Mouse (Mus musculus) embryo, embryonic 11 days (tissue): ENCODE results near the gene Ryr1.
A peak's percentile ranks its signal among the peaks of the same experiment; 100 is the strongest.
"Not testable (repeated sequence)": the region's sequence is repeated elsewhere in the genome, so short reads cannot be mapped to it uniquely, and the experiment has no call there.

Experiments used
- DNase-seq: peaks from one replicate; pipeline ENCODE4 v3.0.0-alpha.2; 2015

The Ryr1 gene

GRCm38 (mm10) chr7:29075208-29075607 lies 49.8 kb downstream of the Ryr1 start:
- DNase-seq = no peak

DNA sequence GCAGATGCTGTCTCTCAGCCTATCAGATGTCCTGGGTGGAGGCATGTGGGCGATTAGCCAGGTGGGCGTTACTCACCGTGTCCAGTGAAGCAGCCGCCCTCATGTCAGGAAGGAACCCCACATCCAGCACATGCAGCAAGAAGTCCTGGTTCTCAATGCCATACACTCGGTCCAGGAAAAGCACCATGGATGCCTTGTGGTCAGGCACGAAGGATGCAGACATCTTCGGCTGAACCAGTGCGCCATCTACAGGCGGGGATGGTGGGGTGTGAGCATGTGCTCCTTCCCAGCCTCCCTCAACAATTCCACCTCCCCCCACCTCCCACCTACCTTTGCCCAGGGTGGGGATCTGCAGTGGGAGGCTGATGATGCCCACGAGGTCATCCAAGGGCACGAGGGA lies 52.3 kb downstream of the Ryr1 start:
- DNase-seq = peak; percentile 53

DNA sequence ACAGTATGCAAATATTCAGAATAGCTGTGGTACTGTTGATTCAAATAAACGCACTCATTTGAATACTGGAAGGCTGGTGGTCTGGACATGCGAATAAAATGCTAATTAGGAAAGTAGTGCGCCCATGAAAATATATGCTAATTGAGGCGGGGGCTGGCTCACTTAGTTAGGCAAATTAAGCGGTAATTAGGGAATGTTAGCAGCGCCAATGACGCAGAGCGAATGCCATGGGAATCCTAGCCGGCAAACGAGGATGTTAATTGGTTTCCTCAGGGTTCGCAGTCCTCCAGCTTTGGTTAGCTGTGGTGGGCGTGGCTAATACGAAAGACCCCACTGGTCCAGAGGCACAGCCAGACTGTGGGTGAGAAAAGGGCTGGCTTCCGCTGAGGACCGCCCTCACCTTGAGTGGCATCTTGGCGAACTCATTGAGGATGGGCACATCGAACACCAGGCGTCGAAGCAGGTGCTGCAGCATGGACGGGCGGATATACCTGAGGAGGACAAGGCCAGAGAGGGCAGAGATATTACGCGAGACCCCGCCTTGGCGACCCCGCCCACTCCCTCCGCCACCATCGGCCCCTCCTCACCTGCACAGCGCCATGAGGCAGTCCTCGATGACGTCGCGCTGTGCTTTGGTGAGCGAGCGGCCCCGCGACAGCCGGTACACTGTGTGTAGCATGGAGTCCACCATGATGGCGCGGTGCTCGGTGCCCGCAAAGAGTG lies 53.6 kb downstream of the Ryr1 start:
- DNase-seq = peak; percentile 75

DNA sequence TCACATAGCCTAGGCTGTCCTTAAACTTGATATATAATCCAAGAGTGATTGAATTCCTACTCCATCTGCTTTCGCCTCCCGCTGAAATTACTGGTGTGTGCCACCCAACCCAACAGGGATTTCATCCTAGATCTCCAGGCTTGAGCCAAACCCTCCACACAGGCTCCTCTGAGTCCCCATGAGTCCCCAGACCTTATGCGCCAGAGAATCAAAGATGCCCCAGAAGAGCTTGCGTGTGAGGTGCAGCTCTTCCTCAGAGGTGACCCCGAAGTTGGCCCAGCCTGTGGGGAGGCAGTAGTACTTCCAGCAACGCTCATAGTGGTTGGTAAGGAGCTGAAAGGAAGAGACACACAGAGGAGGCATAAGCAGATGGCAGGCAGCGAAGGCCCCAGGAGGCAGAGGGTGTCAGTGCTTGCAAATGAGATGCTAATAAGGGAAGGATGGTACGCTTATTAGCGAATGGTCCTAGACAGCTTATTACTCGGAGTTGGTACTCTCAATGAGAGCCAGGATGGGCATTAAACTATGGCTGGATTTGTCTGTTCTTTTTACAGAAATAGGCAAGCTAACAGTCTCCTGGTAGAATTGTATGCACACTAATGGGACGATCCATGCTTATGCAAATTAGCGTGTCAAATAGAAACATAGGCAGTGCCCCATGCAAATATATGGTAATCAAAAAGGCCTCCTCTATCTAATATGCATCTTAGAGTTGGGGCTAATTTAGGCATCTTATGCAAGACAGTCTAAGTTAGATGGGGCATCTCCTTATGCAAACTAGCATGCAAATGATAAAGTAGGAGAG lies 54.4 kb downstream of the Ryr1 start:
- no peak for DNase-seq

GRCm38 (mm10) chr7:29067758-29068157 lies 57.2 kb downstream of the Ryr1 start:
- peak; percentile 47 for DNase-seq

DNA sequence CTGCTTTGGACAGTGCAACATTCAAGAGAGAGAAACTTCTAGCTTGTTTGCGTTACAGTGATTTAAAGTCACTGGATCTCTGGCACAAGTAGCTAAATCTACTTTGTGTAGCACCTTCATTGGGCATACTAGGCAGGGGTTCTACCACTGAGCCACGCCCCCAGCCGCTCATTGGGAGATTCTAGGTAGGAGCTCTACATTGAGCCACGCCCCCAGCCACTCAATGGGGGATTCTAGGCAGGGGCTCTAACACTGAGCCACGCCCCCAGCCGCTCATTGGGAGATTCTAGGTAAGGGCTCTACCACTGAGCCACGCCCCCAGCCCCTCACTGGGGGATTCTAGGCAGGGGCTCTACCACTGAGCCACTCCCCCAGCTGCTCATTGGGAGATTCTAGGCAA lies 61.5 kb downstream of the Ryr1 start:
- DNase-seq = not testable (repeated sequence)

DNA sequence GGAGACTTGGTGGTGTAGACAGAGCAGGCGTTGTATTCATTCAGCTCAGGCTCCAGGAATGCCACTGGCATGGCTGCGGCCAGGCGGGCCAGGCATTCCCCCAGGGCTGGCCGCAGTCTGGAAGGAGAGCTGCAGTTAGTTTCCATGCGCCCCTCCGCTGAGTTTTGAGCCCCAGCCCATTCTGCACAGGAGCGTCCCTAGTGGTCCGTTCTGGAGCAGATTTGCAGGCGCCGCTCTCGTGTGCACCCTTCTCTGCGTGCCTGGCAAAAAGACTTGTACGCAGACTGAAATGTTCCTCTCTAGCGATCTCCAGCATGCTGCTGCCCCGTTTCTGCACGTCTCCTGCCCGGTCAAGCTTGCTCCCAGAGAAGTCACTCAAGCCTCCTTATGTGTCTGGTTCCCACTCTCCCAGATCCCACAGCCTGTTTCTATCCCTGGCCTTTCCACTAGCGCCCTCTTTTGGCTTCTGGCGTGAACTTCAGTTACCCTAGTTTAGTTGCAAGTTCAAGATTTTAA lies 63.4 kb downstream of the Ryr1 start:
- DNase-seq = peak; percentile 71

- DNase-seq = no peak
Observed at GRCm38 (mm10) chr7:29059445-29059844, 65.5 kb downstream of the Ryr1 start.

- DNase-seq = no peak
Observed at GRCm38 (mm10) chr7:29052821-29053220, 72.2 kb downstream of the Ryr1 start.

DNA sequence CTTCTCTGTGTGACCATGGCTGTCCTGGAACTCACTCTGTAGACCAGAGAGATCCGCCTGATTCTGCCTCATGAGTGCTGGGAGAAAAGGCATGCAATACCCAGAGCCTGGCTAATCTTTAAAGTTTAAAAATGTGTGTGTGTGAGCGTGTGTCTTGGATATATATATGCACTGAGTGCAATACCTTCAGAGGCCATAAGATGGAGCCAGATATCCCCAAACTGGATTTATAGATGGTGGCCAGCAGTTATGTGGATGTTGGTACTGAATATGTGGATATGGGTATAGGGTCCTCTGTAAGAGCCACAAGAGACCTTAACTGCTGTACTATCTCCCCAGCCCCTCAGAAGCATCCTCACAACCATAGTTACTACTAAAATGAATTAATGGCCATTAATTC lies 74.2 kb downstream of the Ryr1 start:
- peak; percentile 63 for DNase-seq

- DNase-seq = no peak
Observed at GRCm38 (mm10) chr7:29048615-29049014, 76.4 kb downstream of the Ryr1 start.

- no peak for DNase-seq
Observed at GRCm38 (mm10) chr7:29048070-29048469, 76.9 kb downstream of the Ryr1 start.

GRCm38 (mm10) chr7:29046533-29046932 lies 78.4 kb downstream of the Ryr1 start:
- DNase-seq = no peak

GRCm38 (mm10) chr7:29044302-29044701 lies 80.7 kb downstream of the Ryr1 start:
- peak; percentile 34 for DNase-seq

DNA sequence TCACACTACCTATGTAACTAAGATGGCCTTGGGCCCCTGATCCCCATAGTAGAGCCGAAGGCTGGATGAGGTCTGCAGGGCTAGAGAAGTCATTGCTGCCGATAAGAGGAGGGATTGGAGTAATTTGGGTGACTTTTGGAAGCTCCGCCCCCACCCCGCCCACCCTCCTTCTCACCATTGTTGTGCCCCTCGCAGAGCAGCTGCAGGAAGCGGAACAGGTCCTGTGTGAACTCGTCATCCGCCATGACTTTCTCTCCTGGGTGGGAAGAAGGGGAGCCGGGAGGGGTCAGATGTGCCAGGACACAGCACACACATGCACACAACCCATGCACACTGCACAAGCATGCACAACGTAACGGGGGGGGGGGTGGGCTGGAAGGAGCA lies 81.3 kb downstream of the Ryr1 start:
- no peak for DNase-seq

DNA sequence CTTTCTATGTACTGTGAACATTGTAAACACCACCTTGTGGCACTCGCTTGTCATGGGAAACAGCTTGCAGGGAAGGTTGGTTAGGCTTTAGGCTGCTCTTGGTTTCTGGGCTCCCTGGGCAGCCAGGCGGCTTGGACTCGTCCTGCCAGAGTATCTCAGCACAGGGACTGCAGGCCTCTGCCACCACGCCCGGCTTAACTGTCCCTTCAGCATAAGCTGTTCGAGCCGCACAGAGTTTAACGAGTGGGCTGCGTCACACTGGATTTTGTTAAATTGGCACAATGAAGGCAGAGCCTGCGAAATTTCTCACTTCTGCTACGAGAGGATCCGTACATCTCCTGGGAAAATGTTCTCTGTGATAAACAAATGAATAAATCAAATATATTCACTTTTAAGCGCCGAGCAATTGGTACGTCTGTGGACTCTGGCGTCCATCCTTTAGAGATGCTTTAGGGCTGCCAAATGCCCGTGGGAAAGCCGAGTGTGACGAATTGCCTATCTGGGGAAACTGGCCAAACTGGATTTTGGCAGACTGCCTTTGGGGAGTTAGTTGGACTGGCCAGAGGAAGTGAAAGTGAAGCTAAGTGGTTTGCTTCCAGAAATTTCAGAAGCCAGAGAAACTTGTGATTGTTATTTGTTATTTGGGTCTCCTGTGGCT lies 81.8 kb downstream of the Ryr1 start:
- no peak for DNase-seq

DNA sequence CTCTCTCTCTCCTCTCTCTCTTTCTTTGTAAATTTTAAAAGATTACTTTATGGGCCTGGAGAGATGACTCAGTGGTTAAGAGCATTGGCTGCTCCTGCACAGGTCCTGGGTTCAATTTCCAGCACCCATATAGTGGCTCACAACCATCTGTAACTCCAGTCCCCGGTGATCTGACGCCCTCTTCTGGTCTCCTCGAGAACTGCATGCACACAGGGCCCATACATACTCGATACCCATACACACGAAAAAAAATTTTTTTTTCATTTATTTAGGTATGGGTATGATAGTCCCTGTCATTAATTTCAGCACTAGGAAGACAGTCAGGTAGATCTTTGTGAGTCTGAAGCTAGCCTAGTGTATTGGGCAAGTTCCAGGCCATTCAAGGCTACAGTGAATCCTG lies 83.8 kb downstream of the Ryr1 start:
- DNase-seq = no peak

DNA sequence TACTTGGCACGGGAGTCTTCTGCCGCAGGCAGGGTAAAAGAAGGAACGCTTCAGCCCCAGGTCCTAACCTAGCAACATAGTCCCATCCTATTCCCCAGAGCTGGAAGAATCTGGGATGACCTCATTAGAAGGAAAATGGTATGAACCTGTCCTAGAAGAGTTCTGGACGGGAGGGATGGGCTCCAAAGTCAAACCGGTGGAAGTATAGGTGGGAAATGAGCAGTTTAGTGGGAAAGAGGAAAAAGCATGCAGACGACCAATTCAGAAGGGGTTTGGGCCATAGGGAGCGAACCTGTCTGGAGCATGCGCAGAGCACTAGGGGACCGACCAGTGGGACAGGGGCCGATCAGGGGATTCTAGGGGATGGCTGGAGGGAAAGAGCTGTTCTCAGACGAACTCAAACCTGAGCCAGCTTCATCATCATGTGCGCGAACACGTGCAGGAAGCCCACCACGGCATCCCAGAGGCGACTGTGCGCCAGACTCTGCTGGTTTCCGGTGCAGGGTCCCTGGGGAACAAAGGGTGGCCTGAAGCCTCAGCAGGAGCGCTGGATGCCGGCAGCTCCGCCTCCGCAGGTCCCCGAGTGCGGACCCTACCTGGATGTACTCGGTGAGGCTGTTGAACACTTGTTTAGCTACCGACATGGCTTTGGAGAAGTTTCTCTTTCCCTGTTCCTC lies 84.9 kb downstream of the Ryr1 start:
- DNase-seq = peak; percentile 78

- peak; percentile 93 for DNase-seq
Observed at GRCm38 (mm10) chr7:29039604-29039984, 85.4 kb downstream of the Ryr1 start.

- DNase-seq = no peak
Observed at GRCm38 (mm10) chr7:29037261-29037660, 87.7 kb downstream of the Ryr1 start.

DNA sequence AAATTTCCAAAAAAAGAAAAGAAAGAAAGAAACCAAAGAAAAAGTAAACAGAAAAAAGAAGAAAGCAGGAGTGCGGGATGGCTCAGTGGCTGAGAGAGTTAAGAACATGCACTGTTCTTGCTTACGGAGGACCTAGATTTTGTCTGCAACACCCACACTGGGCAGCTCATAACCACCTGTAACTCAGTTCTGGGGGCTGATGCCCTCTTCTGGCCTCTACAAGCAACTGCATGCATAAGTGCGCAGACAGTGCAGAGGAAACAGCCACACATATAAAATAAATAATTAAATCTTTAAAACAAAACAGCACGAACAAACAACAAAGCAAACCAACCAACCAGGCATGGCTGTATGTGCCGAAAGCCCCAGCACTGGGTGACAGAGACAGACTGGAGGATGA lies 92.3 kb downstream of the Ryr1 start:
- DNase-seq = no peak

GRCm38 (mm10) chr7:29031641-29032040 lies 93.3 kb downstream of the Ryr1 start:
- DNase-seq = no peak
